Mouse (Mus musculus) megakaryocyte, embryonic 14.5 days (primary cell): ENCODE measurements at regions not wholly inside any gene's neighbourhood (a gene's known extent, or its start where the extent isn't known, plus 50 kb on each side); places are given as distances from the start of the nearest gene placed in this dataset.

Experiments
- FLI1 ChIP-seq: IDR thresholded peaks from 2 replicates; pipeline ENCODE4 v1.6.1; 2012; ENCODE audit warnings: low read length, inconsistent platforms, mixed read lengths
- GATA1 ChIP-seq: IDR thresholded peaks from 3 replicates; pipeline ENCODE4 v1.6.1; 2012; ENCODE audit warnings: mixed read lengths, low read length, inconsistent platforms, borderline replicate concordance

DNA sequence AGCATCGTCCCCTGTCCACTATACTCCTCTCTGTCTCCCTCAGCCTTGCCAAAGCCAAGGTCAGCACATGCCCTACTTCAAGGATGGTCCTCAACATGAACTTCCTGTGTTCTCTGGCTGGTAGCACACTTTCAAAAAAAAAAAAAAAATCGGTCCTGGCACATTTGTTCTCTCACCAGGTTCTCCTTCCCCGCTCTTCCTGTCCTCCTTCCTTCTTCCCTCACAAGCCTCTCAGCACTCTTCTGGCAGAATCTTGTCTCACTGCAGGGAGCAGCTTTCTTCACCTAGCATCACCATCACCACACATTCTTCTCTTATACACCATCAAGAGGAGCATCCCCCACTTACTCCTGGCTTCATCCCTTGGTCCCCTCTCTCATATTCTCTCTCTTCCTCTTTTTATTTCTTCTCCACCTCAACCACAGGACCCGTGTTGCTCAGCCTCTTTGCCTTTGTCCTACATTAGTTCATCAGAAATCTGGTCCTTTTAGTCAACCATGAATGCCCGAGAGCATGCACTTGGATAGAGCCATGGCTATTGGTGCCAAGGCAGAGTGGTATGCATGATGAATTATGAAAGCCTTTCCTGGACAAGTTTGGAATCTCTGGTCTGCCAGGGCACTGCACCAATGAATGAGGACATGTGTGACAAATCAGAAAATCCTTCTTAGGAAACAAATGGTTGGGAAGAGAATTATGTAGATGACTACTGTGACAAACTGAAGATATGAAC lies 230.8 kb downstream of the Btg1 start:
- TF ChIP-seq GATA1 (no peak), FLI1 (no peak)
